Mouse (Mus musculus) liver, embryonic 18 days (tissue): Measurements from ENCODE around the gene BC037034. TPM values are rescaled to one million over a fixed set of nuclear protein-coding genes. Genes with fewer than 3 reads are reported as not detected.

Experiments used
- polyA plus RNA-seq: library from polyadenylated mRNA; depleted of rRNA; stranded (reverse); fragments of >200 nt; gene quantifications from 2 replicates; pipeline ENCODE4 v1.2.3, GENCODE M21; 2012; rRNA removed

The BC037034 gene
- 20.7 and 25.8 TPM in 2 replicates for polyA plus RNA-seq

GRCm38 (mm10) chr5:138263260-138264206 is at the start of gene BC037034:
TSS of gene BC037034 (minus strand) at chr5:138264033.

GRCm38 (mm10) chr5:138279585-138280424 is 16.0 kb upstream of the BC037034 start, which contains the start of the genes Gm43720, Gpc2 and Stag3:
TSS of gene Gm43720 (minus strand) at chr5:138279958.
TSS of gene Gpc2 (minus strand) at chr5:138280005.
TSS of gene Stag3 (plus strand) at chr5:138280240.

GRCm38 (mm10) chr5:138272409-138272923 is 8.6 kb upstream of the BC037034 start, which contains the start of gene Gal3st4:
TSS of gene Gal3st4 (minus strand) at chr5:138272840.

GRCm38 (mm10) chr5:138255353-138256093 is 8.3 kb downstream of the BC037034 start, which contains the start of gene Lamtor4:
TSS of gene Lamtor4 (plus strand) at chr5:138255482.

GRCm38 (mm10) chr5:138225700-138226099 is 38.1 kb downstream of the BC037034 start, which contains the start of gene Nxpe5:
TSS of gene Nxpe5 (plus strand) at chr5:138225898.

Other genes with a start within 250 kb of the BC037034 start
- not detected in 2 replicates for gene Smok3a, start 242.8 kb downstream of the BC037034 start, polyA plus RNA-seq
- 0.01 TPM in 1 of 2 replicates, not detected in the other for gene Smok3b, start 242.6 kb downstream of the BC037034 start, polyA plus RNA-seq
- gene Smok3c, start 210.8 kb downstream of the BC037034 start, polyA plus RNA-seq = not detected in 2 replicates
- gene Zkscan1, start 178.9 kb downstream of the BC037034 start, polyA plus RNA-seq = 2.9 and 3.0 TPM in 2 replicates
- gene Zscan21, start 147.1 kb downstream of the BC037034 start, polyA plus RNA-seq = 10.0 and 10.6 TPM in 2 replicates
- 1.4 and 1.6 TPM in 2 replicates for gene Zfp113, start 108.3 kb downstream of the BC037034 start, polyA plus RNA-seq
- 113 and 134 TPM in 2 replicates for gene Cops6, start 103.0 kb downstream of the BC037034 start, polyA plus RNA-seq
- 10.2 and 11.1 TPM in 2 replicates for gene Ap4m1, start 92.0 kb downstream of the BC037034 start, polyA plus RNA-seq
- gene Mcm7, start 91.6 kb downstream of the BC037034 start, polyA plus RNA-seq = 65.8 and 67.1 TPM in 2 replicates
- 23.8 and 24.7 TPM in 2 replicates for gene Taf6, start 76.6 kb downstream of the BC037034 start, polyA plus RNA-seq
- 6.9 TPM in 2 replicates for gene Cnpy4, start 76.5 kb downstream of the BC037034 start, polyA plus RNA-seq
- 1.7 and 1.8 TPM in 2 replicates for gene Mblac1, start 69.7 kb downstream of the BC037034 start, polyA plus RNA-seq
- gene Nxpe5, start 38.1 kb downstream of the BC037034 start, polyA plus RNA-seq = 0.12 and 0.16 TPM in 2 replicates
- 59.3 and 63.4 TPM in 2 replicates for gene Lamtor4, start 8.6 kb downstream of the BC037034 start, polyA plus RNA-seq
- gene Gal3st4, start 8.8 kb upstream of the BC037034 start, polyA plus RNA-seq = 0.02 TPM in 2 replicates
- not detected in 2 replicates for gene Gm43720, start 15.9 kb upstream of the BC037034 start, polyA plus RNA-seq
- 1.5 and 2.1 TPM in 2 replicates for gene Gpc2, start 16.0 kb upstream of the BC037034 start, polyA plus RNA-seq
- 1.8 and 2.9 TPM in 2 replicates for gene Stag3, start 16.2 kb upstream of the BC037034 start, polyA plus RNA-seq
- 0.51 and 0.54 TPM in 2 replicates for gene Pvrig, start 77.9 kb upstream of the BC037034 start, polyA plus RNA-seq
- gene Zfp157, start 177.4 kb upstream of the BC037034 start, polyA plus RNA-seq = 2.7 TPM in 2 replicates